Mouse (Mus musculus) limb, embryonic 15.5 days (tissue): ENCODE results near the gene Ccl3. TPM values are rescaled to one million over a fixed set of nuclear protein-coding genes. Genes with fewer than 3 reads are reported as not detected.

Source experiments
- ATAC-seq: fragments of 200-750 bp; cut with Nextera tagmentation; 2 replicates; pipeline ENCODE4 v1.8.0; 2017; ENCODE audit warnings: low read depth, moderate TSS enrichment; ENCODE audit not compliant: insufficient number of reproducible peaks, low FRiP score, low TSS enrichment
- H3K27ac ChIP-seq: fragments of 300-500 bp; sonication (generic); 2 replicates; pipeline ENCODE4 v1.5.1; 2015; ENCODE audit warnings: moderate library complexity, mild to moderate bottlenecking, inconsistent platforms
- H3K27me3 ChIP-seq: fragments of 300-500 bp; sonication (generic); 2 replicates; pipeline ENCODE4 v1.6.1; 2015; ENCODE audit warnings: inconsistent platforms
- H3K36me3 ChIP-seq: fragments of 300-500 bp; sonication (generic); 2 replicates; pipeline ENCODE4 v1.6.1; 2015; ENCODE audit warnings: inconsistent platforms
- H3K4me1 ChIP-seq: fragments of 300-500 bp; sonication (generic); 2 replicates; pipeline ENCODE4 v1.6.1; 2015; ENCODE audit warnings: inconsistent platforms
- H3K4me2 ChIP-seq: fragments of 300-500 bp; sonication (generic); 2 replicates; pipeline ENCODE4 v1.6.1; 2015; ENCODE audit warnings: mild to moderate bottlenecking, inconsistent platforms
- H3K4me3 ChIP-seq: fragments of 300-500 bp; sonication (generic); 2 replicates; pipeline ENCODE4 v1.5.1; 2015; ENCODE audit warnings: mild to moderate bottlenecking, inconsistent platforms
- H3K9ac ChIP-seq: fragments of 300-500 bp; sonication (generic); 2 replicates; pipeline ENCODE4 v1.6.1; 2015; ENCODE audit warnings: inconsistent platforms
- H3K9me3 ChIP-seq: fragments of 300-500 bp; sonication (generic); 2 replicates; pipeline ENCODE4 v1.6.1; 2016; ENCODE audit warnings: inconsistent platforms
- WGBS: fragments of 180-500 bp; shearing (Covaris S2); methylation state at CpG from one replicate; pipeline ENCODE4 v1.1.7; 2015; 5-methylcytosine and 5-hydroxymethylcytosine counted together
- polyA plus RNA-seq: library from polyadenylated mRNA; unstranded; fragments of >200 nt; fragmentation: Nextera tagmentation; extraction: Ambion mirVana; gene quantifications from 2 replicates; pipeline ENCODE4 v1.2.1, GENCODE M21; 2015

Gene Ccl3
- 0.56 and 0.73 TPM in 2 replicates for polyA plus RNA-seq

- H3K4me3 ChIP-seq = no peak within 1 kb of the TSS
- no peaks in the 10 kb centered on the region for H3K4me1 ChIP-seq
- no peaks in the 10 kb centered on the region for H3K27me3 ChIP-seq
- H3K4me2 ChIP-seq = no peak within 1 kb of the TSS
- H3K9me3 ChIP-seq = no peaks in the 10 kb centered on the region
- H3K36me3 ChIP-seq = no peaks in the 10 kb centered on the region
- no peak for ATAC-seq
- WGBS = 67% methylated on average over 8 of the region's 8 CpGs
- H3K9ac ChIP-seq = no peak within 1 kb of the TSS
- no peak within 1 kb of the TSS for H3K27ac ChIP-seq
These were observed at the start of gene Ccl3 for GRCm38 (mm10) chr11:83649305-83649841. Ccl3 (minus strand) TSS chr11:83649355.

- WGBS = 53% methylated on average over 1 of the region's 1 CpGs
- Histone ChIP-seq H3K9me3 (no peaks in the 10 kb centered on the region), H3K27me3 (no peaks in the 10 kb centered on the region), H3K4me3 (no peak overlapping the region), H3K4me2 (no peak overlapping the region), H3K27ac (no peak overlapping the region), H3K9ac (no peak overlapping the region), H3K4me1 (no peaks in the 10 kb centered on the region), H3K36me3 (no peaks in the 10 kb centered on the region)
- ATAC-seq = no peak
These were observed 42.9 kb upstream of the Ccl3 start for GRCm38 (mm10) chr11:83692008-83692407.

- no peak for ATAC-seq
- WGBS = 83% methylated on average over 1 of the region's 1 CpGs
- H3K27me3 ChIP-seq = no peaks in the 10 kb centered on the region
These were observed 40.8 kb upstream of the Ccl3 start for GRCm38 (mm10) chr11:83689918-83690317.

GRCm38 (mm10) chr11:83675665-83676064, 26.5 kb upstream of the Ccl3 start:
- no peak for ATAC-seq
- WGBS = 90% methylated on average over 1 of the region's 1 CpGs
- no peak overlapping the region for H3K4me3 ChIP-seq
- no peak overlapping the region for H3K27ac ChIP-seq
- H3K9ac ChIP-seq = no peak overlapping the region
- H3K4me2 ChIP-seq = no peak overlapping the region
- no peaks in the 10 kb centered on the region for H3K36me3 ChIP-seq
- H3K9me3 ChIP-seq = no peaks in the 10 kb centered on the region
- H3K4me1 ChIP-seq = no peaks in the 10 kb centered on the region
- H3K27me3 ChIP-seq = no peaks in the 10 kb centered on the region

More at GRCm38 (mm10) chr11:83689918-83690317, 40.8 kb upstream of the Ccl3 start:
- no peak overlapping the region for H3K27ac ChIP-seq
- H3K36me3 ChIP-seq = no peaks in the 10 kb centered on the region
- no peak overlapping the region for H3K4me2 ChIP-seq
- no peaks in the 10 kb centered on the region for H3K4me1 ChIP-seq
- H3K9me3 ChIP-seq = no peaks in the 10 kb centered on the region
- no peak overlapping the region for H3K9ac ChIP-seq
- H3K4me3 ChIP-seq = no peak overlapping the region

- ATAC-seq = no peak
- H3K36me3 ChIP-seq = no peaks in the 10 kb centered on the region
- H3K4me2 ChIP-seq = no peak overlapping the region
- H3K27ac ChIP-seq = no peak overlapping the region
- no peaks in the 10 kb centered on the region for H3K27me3 ChIP-seq
- H3K4me3 ChIP-seq = no peak overlapping the region
- H3K4me1 ChIP-seq = no peaks in the 10 kb centered on the region
- H3K9me3 ChIP-seq = no peaks in the 10 kb centered on the region
- H3K9ac ChIP-seq = no peak overlapping the region
These were observed 22.6 kb upstream of the Ccl3 start for GRCm38 (mm10) chr11:83671743-83672142.

GRCm38 (mm10) chr11:83663532-83663931, 14.4 kb upstream of the Ccl3 start:
- H3K4me1 ChIP-seq = no peaks in the 10 kb centered on the region
- WGBS = 72% methylated on average over 5 of the region's 5 CpGs
- no peak for ATAC-seq
- no peaks in the 10 kb centered on the region for H3K9me3 ChIP-seq
- H3K27me3 ChIP-seq = no peaks in the 10 kb centered on the region
- H3K36me3 ChIP-seq = no peaks in the 10 kb centered on the region
- H3K4me2 ChIP-seq = no peak overlapping the region
- no peak overlapping the region for H3K4me3 ChIP-seq
- H3K9ac ChIP-seq = no peak overlapping the region
- H3K27ac ChIP-seq = no peak overlapping the region

GRCm38 (mm10) chr11:83662204-83662603, 13.0 kb upstream of the Ccl3 start, which contains the start of gene Ccl4:
Ccl4 (plus strand) TSS chr11:83662584.
- Histone ChIP-seq H3K36me3 (no peaks in the 10 kb centered on the region), H3K9ac (no peak within 1 kb of the TSS), H3K4me3 (no peak within 1 kb of the TSS), H3K27ac (no peak within 1 kb of the TSS), H3K9me3 (no peaks in the 10 kb centered on the region), H3K4me2 (no peak within 1 kb of the TSS), H3K27me3 (no peaks in the 10 kb centered on the region), H3K4me1 (no peaks in the 10 kb centered on the region)
- no peak for ATAC-seq
- 70% methylated on average over 6 of the region's 6 CpGs for WGBS

GRCm38 (mm10) chr11:83658797-83659196, 9.6 kb upstream of the Ccl3 start:
- Histone ChIP-seq H3K27me3 (no peaks in the 10 kb centered on the region), H3K4me3 (no peak overlapping the region), H3K27ac (no peak overlapping the region), H3K9ac (no peak overlapping the region), H3K9me3 (no peaks in the 10 kb centered on the region), H3K4me1 (no peaks in the 10 kb centered on the region), H3K36me3 (no peaks in the 10 kb centered on the region), H3K4me2 (no peak overlapping the region)
- 63% methylated on average over 6 of the region's 6 CpGs for WGBS
- ATAC-seq = no peak

GRCm38 (mm10) chr11:83657508-83657907, 8.4 kb upstream of the Ccl3 start:
- H3K27ac ChIP-seq = no peak overlapping the region
- no peak for ATAC-seq
- no peak overlapping the region for H3K4me2 ChIP-seq
- no peaks in the 10 kb centered on the region for H3K36me3 ChIP-seq
- 66% methylated on average over 3 of the region's 3 CpGs for WGBS
- no peaks in the 10 kb centered on the region for H3K4me1 ChIP-seq
- H3K9ac ChIP-seq = no peak overlapping the region
- H3K27me3 ChIP-seq = no peaks in the 10 kb centered on the region
- H3K9me3 ChIP-seq = no peaks in the 10 kb centered on the region
- no peak overlapping the region for H3K4me3 ChIP-seq

GRCm38 (mm10) chr11:83654606-83655005, 5.5 kb upstream of the Ccl3 start:
- H3K4me2 ChIP-seq = no peak overlapping the region
- H3K4me1 ChIP-seq = no peaks in the 10 kb centered on the region
- 88% methylated on average over 8 of the region's 8 CpGs for WGBS
- H3K9ac ChIP-seq = no peak overlapping the region
- no peak overlapping the region for H3K27ac ChIP-seq
- no peaks in the 10 kb centered on the region for H3K36me3 ChIP-seq
- H3K4me3 ChIP-seq = no peak overlapping the region
- H3K9me3 ChIP-seq = no peaks in the 10 kb centered on the region
- H3K27me3 ChIP-seq = no peaks in the 10 kb centered on the region
- ATAC-seq = no peak

- no peaks in the 10 kb centered on the region for H3K36me3 ChIP-seq
- H3K4me3 ChIP-seq = no peak overlapping the region
- H3K27me3 ChIP-seq = no peaks in the 10 kb centered on the region
- WGBS = 82% methylated on average over 6 of the region's 6 CpGs
- no peak overlapping the region for H3K27ac ChIP-seq
- no peaks in the 10 kb centered on the region for H3K4me1 ChIP-seq
- no peak overlapping the region for H3K4me2 ChIP-seq
- H3K9ac ChIP-seq = no peak overlapping the region
- no peaks in the 10 kb centered on the region for H3K9me3 ChIP-seq
- no peak for ATAC-seq
These were observed 2.6 kb downstream of the Ccl3 start for GRCm38 (mm10) chr11:83646356-83647149.

GRCm38 (mm10) chr11:83645521-83645920, 3.6 kb downstream of the Ccl3 start, which contains the start of gene Rpl9-ps1:
Rpl9-ps1 (minus strand) TSS chr11:83645621.
- Histone ChIP-seq H3K27ac (no peak within 1 kb of the TSS), H3K4me1 (no peaks in the 10 kb centered on the region), H3K9me3 (no peaks in the 10 kb centered on the region), H3K36me3 (no peaks in the 10 kb centered on the region), H3K4me3 (no peak within 1 kb of the TSS), H3K4me2 (no peak within 1 kb of the TSS), H3K27me3 (no peaks in the 10 kb centered on the region), H3K9ac (no peak within 1 kb of the TSS)
- no peak for ATAC-seq
- WGBS = 76% methylated on average over 1 of the region's 1 CpGs
